Mouse (Mus musculus) ES-E14 (cell line): ENCODE measurements around the gene Tepp.

Experiments
- CHD2 ChIP-seq: IDR thresholded peaks from 2 replicates; pipeline ENCODE4 v1.6.1; 2014; ENCODE audit warnings: mild to moderate bottlenecking, low read depth, low read length, inconsistent platforms
- HCFC1 ChIP-seq: IDR thresholded peaks from 2 replicates; pipeline ENCODE4 v1.6.1; 2012; ENCODE audit warnings: low read length, inconsistent platforms, borderline replicate concordance; ENCODE audit not compliant: insufficient read depth
- ZC3H11A ChIP-seq: IDR thresholded peaks from 2 replicates; pipeline ENCODE4 v1.6.1; 2012; ENCODE audit warnings: low read depth, mild to moderate bottlenecking, inconsistent platforms, low read length, borderline replicate concordance
- ZNF384 ChIP-seq: IDR thresholded peaks from 2 replicates; pipeline ENCODE4 v1.6.1; 2012; ENCODE audit warnings: low read depth, low read length, inconsistent platforms

GRCm38 (mm10) chr8:95320224-95321139 is 10.1 kb downstream of the Tepp start:
- TF ChIP-seq HCFC1 = no peak
- no peak for TF ChIP-seq CHD2
- TF ChIP-seq ZNF384 = no peak
- TF ChIP-seq ZC3H11A = no peak
